Mouse (Mus musculus): ENCODE data around the gene Pld2. TPM values are rescaled to one million over a fixed set of nuclear protein-coding genes. Genes with fewer than 3 reads are reported as not detected.
"Not testable (repeated sequence)": the region's sequence is repeated elsewhere in the genome, so short reads cannot be mapped to it uniquely, and the experiment has no call there.

The Pld2 gene
- polyA plus RNA-seq, 1 experiment from 2014 or later: 8.2 TPM

DNA sequence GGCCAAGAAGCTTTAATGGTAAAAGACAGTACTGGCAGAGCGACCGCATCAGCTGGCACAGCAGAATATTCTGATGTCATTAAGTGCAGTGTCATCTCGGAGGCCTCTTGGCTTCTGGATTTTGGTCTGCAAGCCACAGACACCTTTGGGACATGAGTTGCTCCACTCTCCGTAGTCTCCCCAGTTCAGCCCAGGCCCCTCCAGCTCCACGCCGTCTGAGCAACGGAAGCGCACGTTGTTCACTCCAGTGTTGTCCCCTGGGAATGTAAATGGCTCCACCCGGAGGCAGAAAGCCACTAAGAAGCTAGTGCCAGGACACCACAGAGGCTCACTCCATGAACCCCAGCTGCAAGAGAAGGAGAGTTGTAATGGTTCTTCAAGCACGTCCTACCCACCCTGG, 26.3 kb upstream of the Pld2 start:
- no peaks in the 10 kb centered on the region for H3K9me3 ChIP-seq
- H3K9ac ChIP-seq (replicated peaks): no peak overlapping the region
- no peak overlapping the region for H3K4me3 ChIP-seq
- no peaks in the 10 kb centered on the region for H3K36me3 ChIP-seq
- WGBS: 54% methylated on average over 11 of the region's 11 CpGs
- peaks cover 5% of the 10 kb centered on the region; the same call in 1 of the 2 replicates for H3K4me1 ChIP-seq
- no peaks in the 10 kb centered on the region for H3K27me3 ChIP-seq
- ATAC-seq (replicated peaks): no peak
- no peak overlapping the region for H3K4me2 ChIP-seq (replicated peaks)
- H3K27ac ChIP-seq (replicated peaks): no peak overlapping the region

DNA sequence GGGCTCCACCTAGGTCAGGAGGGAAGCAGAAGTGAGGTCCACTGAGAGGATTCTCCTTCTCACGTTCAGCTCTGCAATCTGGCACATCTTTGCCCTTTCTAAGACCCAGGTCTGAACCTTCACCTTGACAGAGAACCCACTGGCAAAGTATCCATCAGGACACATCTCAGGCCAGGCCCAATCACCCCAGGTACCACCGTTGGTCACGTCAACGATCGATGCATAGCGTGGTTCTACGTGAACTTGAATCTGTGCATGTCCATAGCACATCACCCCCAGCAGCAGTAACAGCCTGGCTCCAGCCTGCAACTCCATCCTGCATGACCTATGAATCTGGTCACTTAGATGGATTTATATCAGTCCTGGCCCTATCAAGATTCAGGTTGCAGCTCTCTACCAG, 25.6 kb upstream of the Pld2 start, which contains the start of gene Vmo1:
Vmo1 (minus strand) TSS at position 329 of the 400 bp plus-strand sequence.
- H3K36me3 ChIP-seq: no peaks in the 10 kb centered on the region
- H3K27me3 ChIP-seq: no peaks in the 10 kb centered on the region
- peaks cover 5% of the 10 kb centered on the region; the same call in 1 of the 2 replicates for H3K4me1 ChIP-seq
- no peak within 1 kb of the TSS for H3K4me3 ChIP-seq
- H3K27ac ChIP-seq (replicated peaks): no peak within 1 kb of the TSS
- H3K4me2 ChIP-seq (replicated peaks): no peak within 1 kb of the TSS
- 90% methylated on average over 7 of the region's 7 CpGs for WGBS
- no peaks in the 10 kb centered on the region for H3K9me3 ChIP-seq
- no peak for ATAC-seq (replicated peaks)
- no peak within 1 kb of the TSS for H3K9ac ChIP-seq (replicated peaks)

DNA sequence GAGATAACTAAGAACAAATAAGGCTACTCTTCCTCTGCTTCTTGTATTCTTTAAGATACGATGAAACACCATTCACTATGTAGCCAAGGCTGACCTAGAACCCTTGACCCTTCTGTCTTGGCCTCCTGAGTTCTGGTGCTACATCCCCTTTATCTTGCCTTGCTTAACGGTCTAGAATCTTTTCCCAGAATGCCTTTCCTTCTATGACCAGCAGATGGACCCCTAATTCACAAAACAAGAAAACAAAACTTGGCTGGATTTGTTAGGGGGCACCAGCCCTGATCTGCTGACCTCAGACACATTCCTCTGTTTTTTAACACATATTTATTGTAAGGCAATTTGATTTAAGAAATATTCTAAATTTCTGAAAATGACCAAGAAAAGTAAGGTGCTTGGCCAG, 23.5 kb upstream of the Pld2 start:
- Histone ChIP-seq H3K4me2 (replicated peaks) (no peak overlapping the region), H3K36me3 (no peaks in the 10 kb centered on the region), H3K27me3 (peaks cover 4% of the 10 kb centered on the region; the same call in 1 of the 2 replicates), H3K9ac (replicated peaks) (no peak overlapping the region), H3K9me3 (no peaks in the 10 kb centered on the region), H3K4me3 (no peak overlapping the region), H3K4me1 (peaks cover 4% of the 10 kb centered on the region; the same call in 1 of the 2 replicates), H3K27ac (replicated peaks) (no peak overlapping the region)
- ATAC-seq (replicated peaks): no peak
- WGBS: 23% methylated on average over 2 of the region's 2 CpGs

DNA sequence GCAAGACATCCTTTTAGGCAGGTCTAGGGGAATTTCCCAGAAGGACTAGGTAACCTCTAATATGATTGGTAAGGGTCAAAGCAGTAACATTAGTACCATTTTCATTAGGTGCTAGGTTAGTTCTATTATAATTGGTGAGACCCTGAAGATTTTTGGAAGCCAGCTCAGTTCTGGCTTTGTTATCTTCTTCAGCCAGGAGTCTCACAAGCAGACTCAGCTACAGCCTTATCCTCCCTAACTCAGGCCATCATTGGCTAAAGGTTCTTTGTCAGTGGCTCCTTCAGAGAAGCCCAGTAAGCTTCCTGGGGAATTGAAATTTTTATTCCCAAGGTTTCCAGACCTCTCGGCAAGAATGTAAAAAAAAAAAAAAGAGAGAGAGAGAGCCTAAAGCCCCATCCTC, 21.4 kb upstream of the Pld2 start:
- Histone ChIP-seq H3K4me1 (peaks cover 4% of the 10 kb centered on the region; the same call in 1 of the 2 replicates), H3K9me3 (no peaks in the 10 kb centered on the region), H3K36me3 (no peaks in the 10 kb centered on the region), H3K27me3 (peaks cover 4% of the 10 kb centered on the region; the same call in 1 of the 2 replicates), H3K4me3 (no peak overlapping the region), H3K4me2 (replicated peaks) (no peak overlapping the region), H3K27ac (replicated peaks) (no peak overlapping the region), H3K9ac (replicated peaks) (no peak overlapping the region)
- ATAC-seq (replicated peaks): no peak
- 53% methylated on average over 1 of the region's 1 CpGs for WGBS

DNA sequence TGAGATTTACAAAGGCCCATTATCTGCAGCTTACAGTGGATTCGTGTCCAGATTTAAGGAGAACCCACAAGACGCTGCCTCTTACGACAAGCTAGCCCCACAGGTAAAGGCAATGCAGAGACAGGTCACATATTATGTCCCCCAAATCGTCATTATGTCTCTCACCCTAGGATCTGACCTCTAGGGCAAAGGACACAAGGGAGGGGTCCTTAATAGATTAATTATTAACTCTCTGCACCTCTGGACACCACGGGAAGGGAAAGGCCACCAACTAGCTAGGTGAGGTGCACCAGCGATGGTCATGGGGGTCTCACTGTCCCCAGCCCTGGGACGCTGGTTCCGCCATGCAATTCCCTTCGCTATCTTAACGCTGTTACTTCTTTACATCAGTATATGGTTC, 20.9 kb upstream of the Pld2 start, which contains the start of gene Gltpd2:
Gltpd2 (plus strand) TSS at position 274 of the 400 bp plus-strand sequence.
- Histone ChIP-seq H3K4me1 (peaks cover 4% of the 10 kb centered on the region; the same call in 1 of the 2 replicates), H3K9ac (replicated peaks) (peak within 1 kb of the TSS; percentile 40; the same call in 1 of the 2 replicates), H3K4me3 (peak within 1 kb of the TSS; percentile 22), H3K36me3 (no peaks in the 10 kb centered on the region), H3K4me2 (replicated peaks) (peak within 1 kb of the TSS; percentile 38), H3K9me3 (no peaks in the 10 kb centered on the region), H3K27ac (replicated peaks) (no peak within 1 kb of the TSS), H3K27me3 (peaks cover 4% of the 10 kb centered on the region; the same call in 1 of the 2 replicates)
- WGBS: 88% methylated on average over 10 of the region's 10 CpGs
- no peak for ATAC-seq (replicated peaks)

DNA sequence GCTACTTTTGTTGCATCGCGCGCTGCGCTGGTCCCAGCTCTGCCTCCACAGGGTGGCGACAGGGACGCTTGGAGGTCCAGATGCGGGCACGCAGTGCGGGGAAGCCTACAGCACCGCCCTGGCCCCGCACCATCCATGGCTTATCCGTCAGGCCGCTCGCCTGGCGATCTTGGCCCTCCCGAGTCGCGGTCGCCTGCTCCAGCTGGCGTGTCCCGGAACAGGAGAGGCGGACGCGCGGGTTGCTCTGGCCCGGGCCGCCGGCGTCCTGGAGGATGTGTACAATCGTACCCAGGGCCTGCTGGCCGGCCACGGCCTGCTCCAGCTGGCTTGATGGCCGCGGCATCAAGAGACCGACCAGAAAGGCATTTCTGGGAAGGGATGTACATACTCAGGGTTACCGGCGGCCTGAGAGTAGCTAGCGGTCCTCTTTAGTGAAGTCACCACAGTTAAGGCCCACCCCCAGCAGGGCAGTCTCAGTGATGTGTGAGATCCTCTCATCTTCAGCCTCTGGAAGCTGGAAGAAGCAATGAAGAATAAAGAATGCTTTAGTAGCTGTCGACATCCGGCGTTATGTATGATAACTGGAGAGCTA, 19.6 kb upstream of the Pld2 start:
- peaks cover 7% of the 10 kb centered on the region for H3K4me1 ChIP-seq
- WGBS: 13% methylated on average over 41 of the region's 41 CpGs
- no peak for ATAC-seq (replicated peaks)
- peak overlapping the region; percentile 38 for H3K4me2 ChIP-seq (replicated peaks)
- peaks cover 4% of the 10 kb centered on the region; the same call in 1 of the 2 replicates for H3K27me3 ChIP-seq
- H3K9ac ChIP-seq (replicated peaks): peak overlapping the region; percentile 40
- no peaks in the 10 kb centered on the region for H3K9me3 ChIP-seq
- no peak overlapping the region for H3K27ac ChIP-seq (replicated peaks)
- H3K4me3 ChIP-seq: peak overlapping the region; percentile 22
- H3K36me3 ChIP-seq: no peaks in the 10 kb centered on the region

DNA sequence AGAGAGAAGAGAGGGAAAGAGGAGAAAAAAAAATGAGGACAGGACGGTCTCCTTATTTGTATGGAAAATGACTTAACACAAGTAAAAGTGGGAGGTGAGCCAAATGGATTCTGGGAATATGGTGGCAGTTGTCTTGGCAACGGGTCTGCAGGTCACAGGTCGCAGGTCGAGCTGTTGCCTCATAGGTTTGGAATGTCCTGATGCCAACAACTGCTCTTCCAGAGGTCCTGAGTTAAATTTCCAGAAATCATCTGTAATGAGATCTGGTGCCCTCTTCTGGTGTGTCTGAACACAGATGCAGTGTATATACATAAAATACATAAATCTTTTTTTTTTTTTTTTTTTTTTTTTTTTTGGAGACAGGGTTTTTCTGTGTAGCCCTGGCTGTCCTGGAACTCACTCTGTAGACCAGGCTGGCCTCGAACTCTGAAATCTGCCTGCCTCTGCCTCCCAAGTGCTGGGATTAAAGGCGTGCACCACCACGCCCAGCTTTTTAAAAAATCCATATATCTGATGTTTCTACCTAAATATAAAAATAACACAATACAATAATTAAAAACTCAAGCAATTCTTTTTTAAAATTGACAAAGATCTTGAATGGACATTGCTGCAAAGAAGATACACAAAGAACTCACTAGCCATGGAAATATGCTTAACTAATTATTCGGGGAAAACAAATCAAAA, 16.4 kb upstream of the Pld2 start:
- 88% methylated on average over 8 of the region's 8 CpGs for WGBS
- H3K4me3 ChIP-seq: not testable (repeated sequence)

DNA sequence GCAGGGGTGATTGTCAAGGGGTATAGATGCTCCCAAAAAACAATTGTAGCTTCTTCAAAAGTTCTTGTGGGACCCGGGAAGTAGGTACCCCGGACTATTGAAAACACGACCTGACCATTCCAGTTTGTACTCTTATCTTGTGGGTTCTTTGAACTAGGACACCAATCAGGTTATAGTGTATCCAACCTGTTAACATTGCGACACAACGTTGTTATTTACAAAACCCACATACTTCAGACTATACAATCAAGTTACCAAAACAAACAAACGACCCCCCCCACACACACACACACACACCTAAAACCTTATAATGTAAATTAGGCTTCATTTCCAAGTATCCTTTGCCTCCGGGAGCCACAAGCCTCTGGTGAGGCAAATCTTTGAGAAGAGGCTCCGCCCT, 15.1 kb upstream of the Pld2 start:
- Histone ChIP-seq H3K4me1 (peaks cover 23% of the 10 kb centered on the region), H3K36me3 (peaks cover 28% of the 10 kb centered on the region), H3K27me3 (peaks cover under 1% of the 10 kb centered on the region; the same call in 1 of the 2 replicates), H3K4me3 (peak overlapping the region; percentile 69), H3K27ac (replicated peaks) (no peak overlapping the region), H3K9ac (replicated peaks) (0 out of 2 replicates have a peak overlapping the region, but pooled peaks have one; percentile 13), H3K9me3 (no peaks in the 10 kb centered on the region), H3K4me2 (replicated peaks) (peak overlapping the region; percentile 43)
- no peak; the same call in none of the 2 replicates for ATAC-seq (replicated peaks)
- WGBS: 7% methylated on average over 8 of the region's 8 CpGs

More for the DNA sequence above, 16.4 kb upstream of the Pld2 start:
- not testable (repeated sequence) for H3K27me3 ChIP-seq; H3K9ac ChIP-seq (replicated peaks); ATAC-seq (replicated peaks); H3K9me3 ChIP-seq; H3K4me2 ChIP-seq (replicated peaks); H3K27ac ChIP-seq (replicated peaks)
- Histone ChIP-seq H3K36me3 (peaks cover 20% of the 10 kb centered on the region), H3K4me1 (peaks cover 23% of the 10 kb centered on the region)

DNA sequence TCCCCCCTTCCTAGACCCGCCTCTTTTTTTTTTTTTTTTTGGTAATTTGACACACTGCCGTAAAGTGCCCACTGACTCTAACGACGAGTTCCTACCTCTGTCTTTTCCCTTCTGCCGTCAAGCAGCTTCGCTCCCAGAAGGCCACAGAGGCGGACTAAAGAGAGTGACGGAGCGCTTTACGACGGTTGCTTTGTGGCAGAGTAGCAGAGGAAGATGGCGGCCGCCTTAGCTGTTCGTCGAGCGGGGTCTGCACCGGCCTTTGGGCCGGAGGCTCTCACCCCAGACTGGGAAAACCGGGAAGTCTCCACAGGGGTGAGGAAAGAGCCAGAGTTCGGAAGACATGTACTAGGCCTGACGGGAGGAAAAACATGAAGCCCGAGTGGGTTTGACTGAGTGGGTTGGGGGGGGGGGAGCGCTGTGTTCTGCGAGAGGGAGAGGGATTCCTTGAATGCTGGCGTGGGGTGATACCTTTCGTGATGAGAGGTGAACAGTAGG, 14.6 kb upstream of the Pld2 start, which contains the start of gene Psmb6:
Psmb6 (plus strand) TSS at position 184 of the 495 bp plus-strand sequence.
- under 1% methylated on average over 25 of the region's 26 CpGs for WGBS
- peak within 1 kb of the TSS; percentile 73 for H3K4me2 ChIP-seq (replicated peaks)
- peak within 1 kb of the TSS; percentile 61 for H3K9ac ChIP-seq (replicated peaks)
- H3K27me3 ChIP-seq: no peaks in the 10 kb centered on the region
- peak within 1 kb of the TSS; percentile 47; the same call in 1 of the 2 replicates for H3K27ac ChIP-seq (replicated peaks)
- peak; percentile 97 for ATAC-seq (replicated peaks)
- H3K36me3 ChIP-seq: peaks cover 29% of the 10 kb centered on the region
- no peaks in the 10 kb centered on the region for H3K9me3 ChIP-seq
- H3K4me3 ChIP-seq: peak within 1 kb of the TSS; percentile 69
- peaks cover 19% of the 10 kb centered on the region for H3K4me1 ChIP-seq

DNA sequence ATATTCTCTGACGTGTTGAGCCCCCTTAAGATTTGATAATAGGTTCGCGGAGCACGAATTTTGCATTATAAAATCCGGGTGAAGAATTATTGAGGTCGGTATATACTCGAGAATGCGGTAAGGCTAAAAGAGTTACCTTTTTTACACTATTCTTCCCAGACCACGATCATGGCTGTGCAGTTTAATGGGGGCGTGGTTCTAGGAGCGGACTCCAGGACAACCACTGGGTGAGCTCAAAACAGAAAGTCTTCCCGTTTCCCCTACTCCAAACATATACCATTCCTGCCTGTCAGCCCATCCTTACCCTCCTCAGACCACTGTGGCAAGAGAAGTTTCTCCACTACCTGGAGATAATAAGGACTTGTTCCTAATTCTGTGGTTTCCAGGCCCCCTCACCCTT, 14.1 kb upstream of the Pld2 start:
- Histone ChIP-seq H3K4me3 (peak overlapping the region; percentile 69), H3K9me3 (no peaks in the 10 kb centered on the region), H3K4me1 (peaks cover 18% of the 10 kb centered on the region), H3K4me2 (replicated peaks) (peak overlapping the region; percentile 73), H3K36me3 (peaks cover 29% of the 10 kb centered on the region), H3K9ac (replicated peaks) (peak overlapping the region; percentile 61), H3K27ac (replicated peaks) (0 out of 2 replicates have a peak overlapping the region, but pooled peaks have one; percentile 47), H3K27me3 (no peaks in the 10 kb centered on the region)
- 2% methylated on average over 12 of the region's 12 CpGs for WGBS
- peak; percentile 30; the same call in 1 of the 2 replicates for ATAC-seq (replicated peaks)

DNA sequence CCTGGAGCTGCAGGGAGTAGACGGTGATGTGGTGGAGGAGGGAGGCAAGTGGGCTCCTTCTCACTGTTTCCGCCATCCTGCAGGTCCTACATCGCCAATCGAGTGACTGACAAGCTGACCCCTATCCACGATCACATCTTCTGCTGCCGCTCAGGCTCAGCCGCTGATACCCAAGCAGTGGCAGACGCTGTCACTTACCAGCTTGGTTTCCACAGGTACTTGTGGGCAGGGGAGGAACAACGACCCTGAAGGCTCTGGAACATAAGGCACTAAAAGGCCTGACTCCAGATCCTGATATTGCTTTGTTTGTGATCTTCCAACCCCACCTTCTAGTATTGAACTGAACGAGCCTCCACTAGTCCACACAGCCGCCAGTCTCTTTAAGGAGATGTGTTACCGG, 13.7 kb upstream of the Pld2 start:
- H3K9ac ChIP-seq (replicated peaks): peak overlapping the region; percentile 61
- peaks cover 29% of the 10 kb centered on the region for H3K36me3 ChIP-seq
- no peak overlapping the region for H3K27ac ChIP-seq (replicated peaks)
- no peaks in the 10 kb centered on the region for H3K9me3 ChIP-seq
- 87% methylated on average over 12 of the region's 12 CpGs for WGBS
- ATAC-seq (replicated peaks): no peak
- peak overlapping the region; percentile 69 for H3K4me3 ChIP-seq
- peak overlapping the region; percentile 73 for H3K4me2 ChIP-seq (replicated peaks)
- H3K27me3 ChIP-seq: no peaks in the 10 kb centered on the region
- peaks cover 18% of the 10 kb centered on the region for H3K4me1 ChIP-seq

DNA sequence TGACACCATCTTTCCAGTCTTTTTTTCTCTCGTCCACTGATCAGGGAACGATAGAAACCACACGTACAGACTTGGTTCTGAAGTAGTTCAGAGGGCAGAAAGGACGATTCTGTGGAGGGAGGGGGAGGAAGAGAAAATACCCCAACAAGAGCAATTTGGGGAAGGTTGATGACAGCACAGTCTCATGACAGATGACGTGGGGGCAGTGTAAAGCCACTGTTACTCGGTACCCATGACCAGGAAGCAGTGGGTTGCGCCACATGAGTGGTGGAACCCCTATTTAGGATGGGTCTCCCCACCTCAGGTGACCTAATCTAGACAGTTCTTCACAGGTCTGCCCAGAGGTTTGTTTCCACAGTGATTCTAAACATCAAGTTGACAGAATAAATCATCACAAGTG, 11.3 kb upstream of the Pld2 start:
- Histone ChIP-seq H3K9me3 (no peaks in the 10 kb centered on the region), H3K9ac (replicated peaks) (no peak overlapping the region), H3K27me3 (no peaks in the 10 kb centered on the region), H3K27ac (replicated peaks) (no peak overlapping the region), H3K36me3 (peaks cover 29% of the 10 kb centered on the region), H3K4me1 (peaks cover 18% of the 10 kb centered on the region), H3K4me2 (replicated peaks) (no peak overlapping the region), H3K4me3 (no peak overlapping the region)
- WGBS: 91% methylated on average over 7 of the region's 7 CpGs
- no peak for ATAC-seq (replicated peaks)
